Mouse (Mus musculus) midbrain, postnatal 0 days (tissue): ENCODE data around the gene Zfp42. TPM values are rescaled to one million over a fixed set of nuclear protein-coding genes. Genes with fewer than 3 reads are reported as not detected.

Experiments used
- ATAC-seq: fragments of 200-750 bp; cut with Nextera tagmentation; 2 replicates; pipeline ENCODE4 v1.8.0; 2017; ENCODE audit warnings: moderate number of reproducible peaks, mild to moderate bottlenecking, moderate TSS enrichment, moderate library complexity; ENCODE audit not compliant: low FRiP score
- DNase-seq: peaks from one replicate; pipeline ENCODE4 v3.0.0-alpha.2; 2015; ENCODE audit warnings: low spot score
- H3K27ac ChIP-seq: fragments of 300-500 bp; sonication (generic); 2 replicates; pipeline ENCODE4 v1.5.1; 2014; ENCODE audit warnings: low read depth, mild to moderate bottlenecking, low read length, mixed read lengths
- H3K27me3 ChIP-seq: fragments of 300-500 bp; sonication (generic); 2 replicates; pipeline ENCODE4 v1.6.1; 2014; ENCODE audit warnings: low read length, control low read depth, mixed read lengths; ENCODE audit not compliant: insufficient read depth
- H3K36me3 ChIP-seq: fragments of 300-500 bp; sonication (generic); 2 replicates; pipeline ENCODE4 v1.6.1; 2014; ENCODE audit warnings: low read length, control low read depth, mixed read lengths; ENCODE audit not compliant: insufficient read depth
- H3K4me1 ChIP-seq: fragments of 300-500 bp; sonication (generic); 2 replicates; pipeline ENCODE4 v1.6.1; 2014; ENCODE audit warnings: mild to moderate bottlenecking, control low read depth, antibody characterized with exemption, low read length, mixed read lengths; ENCODE audit not compliant: insufficient read depth
- H3K4me2 ChIP-seq: fragments of 300-500 bp; sonication (generic); 2 replicates; pipeline ENCODE4 v1.6.1; 2014; ENCODE audit warnings: low read depth, mild to moderate bottlenecking, low read length, mixed read lengths; ENCODE audit not compliant: poor library complexity, severe bottlenecking
- H3K4me3 ChIP-seq: fragments of 300-500 bp; sonication (generic); 2 replicates; pipeline ENCODE4 v1.5.1; 2014; ENCODE audit warnings: low read depth, mild to moderate bottlenecking, low read length, moderate library complexity
- H3K9ac ChIP-seq: fragments of 300-500 bp; sonication (generic); replicated peaks from 2 replicates; pipeline ENCODE4 v1.6.1; 2014; ENCODE audit warnings: mild to moderate bottlenecking, low read length, moderate library complexity, mixed read lengths; ENCODE audit not compliant: poor library complexity, severe bottlenecking
- H3K9me3 ChIP-seq: fragments of 300-500 bp; sonication (generic); 2 replicates; pipeline ENCODE4 v1.6.1; 2016; ENCODE audit warnings: low read length, control low read depth
- CTCF ChIP-seq: IDR thresholded peaks from 2 replicates; pipeline ENCODE4 v1.5.1; 2016; ENCODE audit warnings: antibody characterized with exemption, mild to moderate bottlenecking
- WGBS: fragments of 180-500 bp; shearing (Covaris S2); extraction: QIAGEN DNeasy Blood & Tissue Kit; methylation state at CpG from one replicate; pipeline ENCODE4 v1.1.7; 2014; 5-methylcytosine and 5-hydroxymethylcytosine counted together
- polyA plus RNA-seq: library from polyadenylated mRNA; unstranded; fragments of >200 nt; fragmentation: Nextera tagmentation; extraction: Ambion mirVana; gene quantifications from 2 replicates; pipeline ENCODE4 v1.2.1, GENCODE M21; 2015
- total RNA-seq: library from RNA; depleted of rRNA; stranded (reverse); fragments of >200 nt; gene quantifications from 2 replicates; pipeline ENCODE4 v1.2.3, GENCODE M21; 2014; rRNA removed

Zfp42 gene
- total and polyA plus RNA-seq, 2 experiments from 2014 or later = not detected

- no peak for TF ChIP-seq CTCF
- Histone ChIP-seq H3K27me3 (no peaks in the 10 kb centered on the region), H3K9me3 (no peaks in the 10 kb centered on the region), H3K4me2 (no peak overlapping the region), H3K4me3 (no peak overlapping the region), H3K36me3 (no peaks in the 10 kb centered on the region), H3K4me1 (no peaks in the 10 kb centered on the region), H3K9ac (no peak overlapping the region), H3K27ac (no peak overlapping the region)
- ATAC-seq = no peak
- WGBS = 93% methylated on average over 8 of the region's 8 CpGs
- DNase-seq = no peak
Observed at GRCm38 (mm10) chr8:43248707-43249106, 58.1 kb downstream of the Zfp42 start.

Other genes with a start within 250 kb of the Zfp42 start
- gene Triml1, start 165.5 kb downstream of the Zfp42 start, total RNA-seq = not detected in 2 replicates
- not detected in 2 replicates for gene Triml1, start 165.5 kb downstream of the Zfp42 start, polyA plus RNA-seq
- not detected in 2 replicates for gene Triml2, start 126.4 kb downstream of the Zfp42 start, total RNA-seq
- 0.11 and 0.12 TPM in 2 replicates for gene Triml2, start 126.4 kb downstream of the Zfp42 start, polyA plus RNA-seq
- not detected in 2 replicates for gene Adam26b, start 221.1 kb upstream of the Zfp42 start, total RNA-seq
- not detected in 2 replicates for gene Adam26b, start 221.1 kb upstream of the Zfp42 start, polyA plus RNA-seq